Mouse (Mus musculus): ENCODE results near the gene Lin7a. TPM values are rescaled to one million over a fixed set of nuclear protein-coding genes. Genes with fewer than 3 reads are reported as not detected.
A peak's percentile ranks its signal among the peaks of the same experiment; 100 is the strongest.

Lin7a gene
- polyA plus RNA-seq (2011; ENCODE audit: insufficient read length, low read depth, missing spikeins), result 0.75 and 1.5 TPM in 2 replicates

GRCm38 (mm10) chr10:107271321-107272130 is at the start of gene Lin7a:
TSS of gene Lin7a (plus strand) at chr10:107271686.
- no peak within 1 kb of the TSS for H3K27ac ChIP-seq (ENCODE audit: insufficient read depth, low read length)
- H3K4me3 ChIP-seq (ENCODE audit: insufficient read depth, low read length), result peak within 1 kb of the TSS; percentile 54
- no peaks in the 10 kb centered on the region for H3K4me1 ChIP-seq (ENCODE audit: control insufficient read depth, insufficient read depth, low read length)
- TF ChIP-seq CTCF (IDR thresholded peaks at IDR 0.05; ENCODE audit: borderline replicate concordance, insufficient read depth, low read length) (no peak), POLR2A (IDR thresholded peaks at IDR 0.05; ENCODE audit: low read depth, low read length) (no peak)

- H3K4me3 ChIP-seq (ENCODE audit: insufficient read depth, low read length), result no peak overlapping the region
- no peak overlapping the region for H3K27ac ChIP-seq (ENCODE audit: insufficient read depth, low read length)
- TF ChIP-seq CTCF (IDR thresholded peaks at IDR 0.05; ENCODE audit: borderline replicate concordance, insufficient read depth, low read length) (no peak), POLR2A (IDR thresholded peaks at IDR 0.05; ENCODE audit: low read depth, low read length) (no peak)
- no peaks in the 10 kb centered on the region for H3K4me1 ChIP-seq (ENCODE audit: control insufficient read depth, insufficient read depth, low read length)
Measured at GRCm38 (mm10) chr10:107221726-107222125, 49.8 kb upstream of the Lin7a start.

GRCm38 (mm10) chr10:107222406-107223185 is 48.9 kb upstream of the Lin7a start:
- H3K4me3 ChIP-seq (ENCODE audit: insufficient read depth, low read length), result no peak overlapping the region
- TF ChIP-seq POLR2A (IDR thresholded peaks at IDR 0.05; ENCODE audit: low read depth, low read length) (no peak), CTCF (IDR thresholded peaks at IDR 0.05; ENCODE audit: borderline replicate concordance, insufficient read depth, low read length) (no peak)
- H3K27ac ChIP-seq (ENCODE audit: insufficient read depth, low read length), result no peak overlapping the region
- no peaks in the 10 kb centered on the region for H3K4me1 ChIP-seq (ENCODE audit: control insufficient read depth, insufficient read depth, low read length)

- no peaks in the 10 kb centered on the region for H3K4me1 ChIP-seq (ENCODE audit: control insufficient read depth, insufficient read depth, low read length)
- H3K27ac ChIP-seq (ENCODE audit: insufficient read depth, low read length), result no peak overlapping the region
- no peak overlapping the region for H3K4me3 ChIP-seq (ENCODE audit: insufficient read depth, low read length)
- TF ChIP-seq POLR2A (IDR thresholded peaks at IDR 0.05; ENCODE audit: low read depth, low read length), result no peak
- TF ChIP-seq CTCF (IDR thresholded peaks at IDR 0.05; ENCODE audit: borderline replicate concordance, insufficient read depth, low read length), result no peak
Measured at GRCm38 (mm10) chr10:107223186-107223440, 48.4 kb upstream of the Lin7a start.

GRCm38 (mm10) chr10:107223821-107224220 is 47.7 kb upstream of the Lin7a start:
- no peak for TF ChIP-seq CTCF (IDR thresholded peaks at IDR 0.05; ENCODE audit: borderline replicate concordance, insufficient read depth, low read length)
- no peak for TF ChIP-seq POLR2A (IDR thresholded peaks at IDR 0.05; ENCODE audit: low read depth, low read length)
- H3K27ac ChIP-seq (ENCODE audit: insufficient read depth, low read length), result no peak overlapping the region
- H3K4me3 ChIP-seq (ENCODE audit: insufficient read depth, low read length), result no peak overlapping the region
- H3K4me1 ChIP-seq (ENCODE audit: control insufficient read depth, insufficient read depth, low read length), result no peaks in the 10 kb centered on the region

GRCm38 (mm10) chr10:107224596-107225330 is 46.7 kb upstream of the Lin7a start:
- no peak overlapping the region for H3K4me3 ChIP-seq (ENCODE audit: insufficient read depth, low read length)
- H3K4me1 ChIP-seq (ENCODE audit: control insufficient read depth, insufficient read depth, low read length), result no peaks in the 10 kb centered on the region
- no peak for TF ChIP-seq CTCF (IDR thresholded peaks at IDR 0.05; ENCODE audit: borderline replicate concordance, insufficient read depth, low read length)
- no peak for TF ChIP-seq POLR2A (IDR thresholded peaks at IDR 0.05; ENCODE audit: low read depth, low read length)
- no peak overlapping the region for H3K27ac ChIP-seq (ENCODE audit: insufficient read depth, low read length)

- TF ChIP-seq POLR2A (IDR thresholded peaks at IDR 0.05; ENCODE audit: low read depth, low read length) (no peak), CTCF (IDR thresholded peaks at IDR 0.05; ENCODE audit: borderline replicate concordance, insufficient read depth, low read length) (no peak)
- H3K4me1 ChIP-seq (ENCODE audit: control insufficient read depth, insufficient read depth, low read length), result no peaks in the 10 kb centered on the region
- no peak overlapping the region for H3K4me3 ChIP-seq (ENCODE audit: insufficient read depth, low read length)
- no peak overlapping the region for H3K27ac ChIP-seq (ENCODE audit: insufficient read depth, low read length)
Measured at GRCm38 (mm10) chr10:107225331-107225835, 46.1 kb upstream of the Lin7a start.

GRCm38 (mm10) chr10:107225871-107226270 is 45.6 kb upstream of the Lin7a start:
- no peak for TF ChIP-seq POLR2A (IDR thresholded peaks at IDR 0.05; ENCODE audit: low read depth, low read length)
- no peak for TF ChIP-seq CTCF (IDR thresholded peaks at IDR 0.05; ENCODE audit: borderline replicate concordance, insufficient read depth, low read length)
- no peaks in the 10 kb centered on the region for H3K4me1 ChIP-seq (ENCODE audit: control insufficient read depth, insufficient read depth, low read length)
- no peak overlapping the region for H3K27ac ChIP-seq (ENCODE audit: insufficient read depth, low read length)
- no peak overlapping the region for H3K4me3 ChIP-seq (ENCODE audit: insufficient read depth, low read length)

- no peak overlapping the region for H3K4me3 ChIP-seq (ENCODE audit: insufficient read depth, low read length)
- H3K4me1 ChIP-seq (ENCODE audit: control insufficient read depth, insufficient read depth, low read length), result no peaks in the 10 kb centered on the region; the same call in 1 of the 2 replicates
- TF ChIP-seq CTCF (IDR thresholded peaks at IDR 0.05; ENCODE audit: borderline replicate concordance, insufficient read depth, low read length) (no peak), POLR2A (IDR thresholded peaks at IDR 0.05; ENCODE audit: low read depth, low read length) (no peak)
- no peak overlapping the region for H3K27ac ChIP-seq (ENCODE audit: insufficient read depth, low read length)
Measured at GRCm38 (mm10) chr10:107227901-107228300, 43.6 kb upstream of the Lin7a start.

Measured in embryonic fibroblast, embryonic 13.5 days (primary cell).